Mouse (Mus musculus) stomach, embryonic 16.5 days (tissue): ENCODE measurements around the gene Rassf1. TPM values are rescaled to one million over a fixed set of nuclear protein-coding genes. Genes with fewer than 3 reads are reported as not detected.

ENCODE experiments used
- ATAC-seq: fragments of 200-750 bp; cut with Nextera tagmentation; 2 replicates; pipeline ENCODE4 v1.8.0; 2017; ENCODE audit warnings: moderate number of reproducible peaks, moderate TSS enrichment; ENCODE audit not compliant: insufficient read depth, low FRiP score
- H3K27ac ChIP-seq: fragments of 300-500 bp; sonication (generic); 2 replicates; pipeline ENCODE4 v1.5.1; 2014; ENCODE audit warnings: low read length
- H3K27me3 ChIP-seq: fragments of 300-500 bp; sonication (generic); 2 replicates; pipeline ENCODE4 v1.6.1; 2014; ENCODE audit warnings: low read length, control low read depth, mixed read lengths; ENCODE audit not compliant: control insufficient read depth, insufficient read depth
- H3K36me3 ChIP-seq: fragments of 300-500 bp; sonication (generic); 2 replicates; pipeline ENCODE4 v1.6.1; 2014; ENCODE audit warnings: low read length; ENCODE audit not compliant: control insufficient read depth, insufficient read depth
- H3K4me1 ChIP-seq: fragments of 300-500 bp; sonication (generic); 2 replicates; pipeline ENCODE4 v1.6.1; 2014; ENCODE audit warnings: low read length, control low read depth, mixed read lengths; ENCODE audit not compliant: control insufficient read depth, insufficient read depth
- H3K4me2 ChIP-seq: fragments of 300-500 bp; sonication (generic); 2 replicates; pipeline ENCODE4 v1.6.1; 2014; ENCODE audit warnings: low read depth, low read length, mixed read lengths
- H3K4me3 ChIP-seq: fragments of 300-500 bp; sonication (generic); replicated peaks from 2 replicates; pipeline ENCODE4 v1.5.1; 2014; ENCODE audit warnings: mild to moderate bottlenecking, low read length
- H3K9ac ChIP-seq: fragments of 300-500 bp; sonication (generic); 2 replicates; pipeline ENCODE4 v1.6.1; 2014; ENCODE audit warnings: low read length
- H3K9me3 ChIP-seq: fragments of 300-500 bp; sonication (generic); replicated peaks from 2 replicates; pipeline ENCODE4 v1.6.1; 2016; ENCODE audit warnings: low read length, control low read depth; ENCODE audit not compliant: control insufficient read depth
- WGBS: fragments of 180-500 bp; shearing (Covaris S2); extraction: QIAGEN DNeasy Blood & Tissue Kit; methylation state at CpG from one replicate; pipeline ENCODE4 v1.1.7; 2014; 5-methylcytosine and 5-hydroxymethylcytosine counted together
- polyA plus RNA-seq: library from polyadenylated mRNA; unstranded; fragments of >200 nt; fragmentation: Nextera tagmentation; extraction: Ambion mirVana; gene quantifications from 2 replicates; pipeline ENCODE4 v1.2.1, GENCODE M21; 2015

Rassf1 gene
- polyA plus RNA-seq, 1 experiment from 2014 or later: 63.8 TPM

GRCm38 (mm10) chr9:107581584-107581983 is 30.2 kb downstream of the Rassf1 start:
- ATAC-seq: no peak
- Histone ChIP-seq H3K9me3 (no peaks in the 10 kb centered on the region), H3K4me1 (peaks cover 23% of the 10 kb centered on the region), H3K36me3 (no peaks in the 10 kb centered on the region; the same call in 1 of the 2 replicates), H3K27ac (peak overlapping the region; percentile 94; the same call in 1 of the 2 replicates), H3K9ac (peak overlapping the region; percentile 75), H3K4me3 (peak overlapping the region; percentile 55), H3K27me3 (no peaks in the 10 kb centered on the region), H3K4me2 (peak overlapping the region; percentile 62)
- WGBS: 66% methylated on average over 4 of the region's 4 CpGs

GRCm38 (mm10) chr9:107582509-107583062 is 31.2 kb downstream of the Rassf1 start:
- 83% methylated on average over 7 of the region's 7 CpGs for WGBS
- no peak overlapping the region for H3K4me3 ChIP-seq
- no peak overlapping the region for H3K4me2 ChIP-seq
- no peak overlapping the region for H3K27ac ChIP-seq
- H3K9ac ChIP-seq: no peak overlapping the region
- H3K36me3 ChIP-seq: no peaks in the 10 kb centered on the region; the same call in 1 of the 2 replicates
- ATAC-seq: no peak
- H3K27me3 ChIP-seq: no peaks in the 10 kb centered on the region
- H3K4me1 ChIP-seq: peaks cover 16% of the 10 kb centered on the region; the same call in 1 of the 2 replicates
- H3K9me3 ChIP-seq: no peaks in the 10 kb centered on the region

GRCm38 (mm10) chr9:107583174-107583573 is 31.8 kb downstream of the Rassf1 start:
- WGBS: 87% methylated on average over 14 of the region's 14 CpGs
- no peak for ATAC-seq
- Histone ChIP-seq H3K4me1 (peaks cover 18% of the 10 kb centered on the region; the same call in 1 of the 2 replicates), H3K9me3 (no peaks in the 10 kb centered on the region), H3K27me3 (no peaks in the 10 kb centered on the region), H3K36me3 (no peaks in the 10 kb centered on the region; the same call in 1 of the 2 replicates), H3K9ac (no peak overlapping the region), H3K4me2 (no peak overlapping the region), H3K27ac (no peak overlapping the region), H3K4me3 (no peak overlapping the region)

- no peak for ATAC-seq
- H3K36me3 ChIP-seq: peaks cover 13% of the 10 kb centered on the region
- H3K4me1 ChIP-seq: peaks cover 31% of the 10 kb centered on the region
- no peak overlapping the region for H3K27ac ChIP-seq
- no peak overlapping the region for H3K4me3 ChIP-seq
- no peak overlapping the region for H3K9ac ChIP-seq
- H3K27me3 ChIP-seq: no peaks in the 10 kb centered on the region
- H3K4me2 ChIP-seq: no peak overlapping the region
- WGBS: 90% methylated on average over 5 of the region's 5 CpGs
- no peaks in the 10 kb centered on the region for H3K9me3 ChIP-seq
Measured at GRCm38 (mm10) chr9:107586504-107586903, 35.1 kb downstream of the Rassf1 start.

GRCm38 (mm10) chr9:107586974-107587832 is 35.8 kb downstream of the Rassf1 start, which contains the start of gene Ifrd2:
TSS of gene Ifrd2 (plus strand) at chr9:107587642.
- peak; percentile 98 for ATAC-seq
- Histone ChIP-seq H3K4me2 (peak within 1 kb of the TSS; percentile 76), H3K4me1 (peaks cover 31% of the 10 kb centered on the region), H3K27ac (peak within 1 kb of the TSS; percentile 64), H3K9ac (peak within 1 kb of the TSS; percentile 83), H3K4me3 (peak within 1 kb of the TSS; percentile 90), H3K27me3 (no peaks in the 10 kb centered on the region), H3K36me3 (peaks cover 18% of the 10 kb centered on the region), H3K9me3 (no peaks in the 10 kb centered on the region)
- 12% methylated on average over 46 of the region's 46 CpGs for WGBS

GRCm38 (mm10) chr9:107587833-107588639 is 36.7 kb downstream of the Rassf1 start:
- Histone ChIP-seq H3K9ac (peak overlapping the region; percentile 83), H3K27me3 (no peaks in the 10 kb centered on the region), H3K4me3 (peak overlapping the region; percentile 90), H3K4me2 (peak overlapping the region; percentile 76), H3K4me1 (peaks cover 31% of the 10 kb centered on the region), H3K27ac (peak overlapping the region; percentile 61), H3K36me3 (peaks cover 22% of the 10 kb centered on the region), H3K9me3 (no peaks in the 10 kb centered on the region)
- WGBS: 2% methylated on average over 33 of the region's 33 CpGs
- peak; percentile 7; the same call in 1 of the 2 replicates for ATAC-seq

GRCm38 (mm10) chr9:107590058-107590772 is 38.9 kb downstream of the Rassf1 start:
- Histone ChIP-seq H3K9me3 (no peaks in the 10 kb centered on the region), H3K9ac (peak overlapping the region; percentile 11; the same call in 1 of the 2 replicates), H3K27ac (peak overlapping the region; percentile 68), H3K4me2 (peak overlapping the region; percentile 34), H3K27me3 (no peaks in the 10 kb centered on the region), H3K4me1 (peaks cover 31% of the 10 kb centered on the region), H3K4me3 (peak overlapping the region; percentile 4), H3K36me3 (peaks cover 22% of the 10 kb centered on the region)
- 69% methylated on average over 25 of the region's 25 CpGs for WGBS
- peak; percentile 35; the same call in 1 of the 2 replicates for ATAC-seq

GRCm38 (mm10) chr9:107590773-107591060 is 39.4 kb downstream of the Rassf1 start:
- Histone ChIP-seq H3K4me1 (peaks cover 31% of the 10 kb centered on the region), H3K4me3 (0 out of 2 replicates have a peak overlapping the region, but pooled peaks have one; percentile 4), H3K27ac (peak overlapping the region; percentile 68), H3K9ac (peak overlapping the region; percentile 11; the same call in 1 of the 2 replicates), H3K9me3 (no peaks in the 10 kb centered on the region), H3K27me3 (no peaks in the 10 kb centered on the region), H3K4me2 (peak overlapping the region; percentile 34), H3K36me3 (peaks cover 22% of the 10 kb centered on the region)
- ATAC-seq: no peak
- 80% methylated on average over 6 of the region's 6 CpGs for WGBS
